Mouse (Mus musculus): ENCODE results near the gene 6330409D20Rik. TPM values are rescaled to one million over a fixed set of nuclear protein-coding genes. Genes with fewer than 3 reads are reported as not detected.

6330409D20Rik gene
- polyA plus RNA-seq, 1 experiment from 2014 or later = 3.4 TPM

GRCm38 (mm10) chr2:32769327-32770085 is 28.7 kb upstream of the 6330409D20Rik start:
- no peak for ATAC-seq (replicated peaks)
- Histone ChIP-seq H3K4me1 (peaks cover 6% of the 10 kb centered on the region; the same call in 1 of the 2 replicates), H3K9ac (no peak overlapping the region), H3K27me3 (replicated peaks) (no peaks in the 10 kb centered on the region), H3K36me3 (replicated peaks) (no peaks in the 10 kb centered on the region), H3K4me2 (no peak overlapping the region), H3K4me3 (no peak overlapping the region), H3K27ac (no peak overlapping the region), H3K9me3 (no peaks in the 10 kb centered on the region)
- 47% methylated on average over 5 of the region's 5 CpGs for WGBS

GRCm38 (mm10) chr2:32768661-32769285 is 28.0 kb upstream of the 6330409D20Rik start:
- Histone ChIP-seq H3K4me3 (no peak overlapping the region), H3K27ac (no peak overlapping the region), H3K36me3 (replicated peaks) (no peaks in the 10 kb centered on the region), H3K9ac (no peak overlapping the region), H3K9me3 (no peaks in the 10 kb centered on the region), H3K27me3 (replicated peaks) (no peaks in the 10 kb centered on the region), H3K4me2 (no peak overlapping the region), H3K4me1 (peaks cover 6% of the 10 kb centered on the region; the same call in 1 of the 2 replicates)
- no peak for ATAC-seq (replicated peaks)
- 54% methylated on average over 19 of the region's 19 CpGs for WGBS

GRCm38 (mm10) chr2:32767241-32767640 is 26.4 kb upstream of the 6330409D20Rik start:
- Histone ChIP-seq H3K4me1 (peaks cover 6% of the 10 kb centered on the region; the same call in 1 of the 2 replicates), H3K27ac (no peak overlapping the region), H3K4me3 (no peak overlapping the region), H3K9me3 (no peaks in the 10 kb centered on the region), H3K9ac (no peak overlapping the region), H3K27me3 (replicated peaks) (no peaks in the 10 kb centered on the region), H3K4me2 (no peak overlapping the region), H3K36me3 (replicated peaks) (0 out of 2 replicates have a peak, but pooled peaks cover 5% of the 10 kb centered on the region)
- 65% methylated on average over 12 of the region's 12 CpGs for WGBS
- ATAC-seq (replicated peaks) = no peak

DNA sequence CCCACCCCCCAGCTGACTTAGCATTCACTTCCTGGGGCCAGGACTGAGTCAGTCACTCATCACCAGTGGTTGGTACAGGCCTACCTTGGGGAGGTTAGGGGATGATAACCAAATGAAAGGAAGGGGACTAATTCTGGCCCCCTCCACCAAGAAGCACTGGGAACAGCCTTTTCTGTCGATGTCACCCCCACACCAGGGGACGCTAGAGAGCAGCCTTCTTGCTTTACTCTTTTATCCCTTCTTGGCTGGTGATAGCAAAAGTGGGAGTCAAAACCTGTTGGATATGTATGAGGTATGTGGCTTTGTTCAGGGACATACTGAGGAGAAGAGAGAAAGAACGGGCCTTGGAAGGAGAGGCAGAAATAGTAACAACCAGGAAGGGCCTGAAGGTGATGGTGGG is 22.5 kb upstream of the 6330409D20Rik start:
- Histone ChIP-seq H3K4me1 (peaks cover 4% of the 10 kb centered on the region; the same call in 1 of the 2 replicates), H3K27me3 (replicated peaks) (no peaks in the 10 kb centered on the region), H3K4me3 (no peak overlapping the region), H3K9ac (no peak overlapping the region), H3K36me3 (replicated peaks) (peaks cover 22% of the 10 kb centered on the region; the same call in 1 of the 2 replicates), H3K4me2 (no peak overlapping the region), H3K9me3 (no peaks in the 10 kb centered on the region), H3K27ac (no peak overlapping the region)
- 88% methylated on average over 3 of the region's 3 CpGs for WGBS
- no peak for ATAC-seq (replicated peaks)

DNA sequence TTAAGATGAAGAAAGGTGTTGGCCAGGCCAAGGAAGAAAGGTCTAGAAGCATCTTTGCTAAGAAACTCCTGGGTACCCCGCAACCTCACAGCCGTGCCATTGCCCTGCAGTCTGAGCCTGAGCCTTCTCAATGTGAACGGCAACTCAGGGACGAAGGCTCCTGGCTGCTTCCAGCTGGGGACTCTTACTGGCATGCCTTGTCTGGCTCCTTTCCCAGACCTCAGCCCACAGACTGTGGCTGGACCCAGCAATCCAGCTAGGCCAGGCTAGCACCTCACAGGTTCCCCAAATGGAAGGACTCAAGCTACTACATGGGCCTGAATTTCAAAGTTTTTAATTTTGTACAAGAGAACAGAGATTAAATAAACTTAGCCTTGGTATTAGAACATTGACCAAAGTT is 21.0 kb upstream of the 6330409D20Rik start:
- no peak overlapping the region for H3K9ac ChIP-seq
- no peak overlapping the region for H3K4me3 ChIP-seq
- H3K4me1 ChIP-seq = peaks cover 12% of the 10 kb centered on the region
- H3K9me3 ChIP-seq = no peaks in the 10 kb centered on the region
- no peak overlapping the region for H3K4me2 ChIP-seq
- peaks cover 22% of the 10 kb centered on the region; the same call in 1 of the 2 replicates for H3K36me3 ChIP-seq (replicated peaks)
- no peak overlapping the region for H3K27ac ChIP-seq
- no peak for ATAC-seq (replicated peaks)
- H3K27me3 ChIP-seq (replicated peaks) = no peaks in the 10 kb centered on the region
- WGBS = 84% methylated on average over 4 of the region's 4 CpGs

GRCm38 (mm10) chr2:32761361-32761760 is 20.5 kb upstream of the 6330409D20Rik start:
- H3K4me2 ChIP-seq = no peak overlapping the region
- H3K4me1 ChIP-seq = peaks cover 15% of the 10 kb centered on the region
- no peaks in the 10 kb centered on the region for H3K9me3 ChIP-seq
- ATAC-seq (replicated peaks) = no peak
- H3K9ac ChIP-seq = no peak overlapping the region
- no peak overlapping the region for H3K27ac ChIP-seq
- H3K4me3 ChIP-seq = no peak overlapping the region
- no peaks in the 10 kb centered on the region for H3K27me3 ChIP-seq (replicated peaks)
- H3K36me3 ChIP-seq (replicated peaks) = peaks cover 22% of the 10 kb centered on the region; the same call in 1 of the 2 replicates
- 93% methylated on average over 14 of the region's 14 CpGs for WGBS

DNA sequence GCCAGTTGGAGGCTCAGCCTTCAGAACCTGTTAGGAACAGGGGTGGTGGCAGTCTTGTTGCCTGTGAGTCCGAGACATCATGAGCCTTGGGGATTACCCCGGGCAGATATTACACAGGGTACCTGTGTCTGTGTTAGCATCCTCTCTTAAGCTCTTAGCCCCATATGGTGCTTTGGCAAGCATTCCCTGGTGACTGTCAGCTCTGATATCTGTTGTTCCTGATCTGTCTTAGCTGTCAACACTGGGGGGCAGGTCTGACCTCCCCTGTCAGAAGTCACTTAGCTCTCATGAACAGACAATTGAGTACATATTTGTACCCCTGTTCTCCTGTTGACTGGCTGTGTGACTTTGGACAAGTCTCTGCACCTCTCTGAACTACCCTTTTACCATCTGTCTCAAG is 18.2 kb upstream of the 6330409D20Rik start:
- peaks cover 15% of the 10 kb centered on the region for H3K4me1 ChIP-seq
- no peak for ATAC-seq (replicated peaks)
- no peak overlapping the region for H3K4me2 ChIP-seq
- no peaks in the 10 kb centered on the region for H3K27me3 ChIP-seq (replicated peaks)
- H3K27ac ChIP-seq = no peak overlapping the region
- H3K9me3 ChIP-seq = no peaks in the 10 kb centered on the region
- peaks cover 28% of the 10 kb centered on the region; the same call in 1 of the 2 replicates for H3K36me3 ChIP-seq (replicated peaks)
- 84% methylated on average over 2 of the region's 2 CpGs for WGBS
- no peak overlapping the region for H3K4me3 ChIP-seq
- no peak overlapping the region; the same call in 1 of the 2 replicates for H3K9ac ChIP-seq

DNA sequence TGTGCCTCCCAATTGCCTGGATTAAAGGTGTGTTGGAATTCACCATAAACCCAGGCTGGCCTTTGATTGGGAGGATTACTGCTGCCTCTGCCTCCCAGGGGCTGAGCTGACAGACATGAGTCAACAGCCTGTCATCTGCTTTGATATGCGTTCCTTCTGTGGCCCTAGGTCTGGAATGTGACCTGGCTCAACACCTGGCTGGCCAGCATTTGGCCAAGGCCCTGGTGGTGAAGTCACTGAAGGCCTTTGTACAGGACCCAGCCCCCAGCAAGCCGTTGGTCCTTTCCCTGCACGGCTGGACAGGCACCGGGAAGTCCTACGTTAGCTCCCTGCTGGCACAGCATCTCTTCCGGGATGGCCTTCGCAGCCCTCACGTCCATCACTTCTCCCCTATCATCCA is 17.7 kb upstream of the 6330409D20Rik start:
- Histone ChIP-seq H3K9ac (no peak overlapping the region; the same call in 1 of the 2 replicates), H3K4me3 (no peak overlapping the region), H3K36me3 (replicated peaks) (peaks cover 28% of the 10 kb centered on the region; the same call in 1 of the 2 replicates), H3K4me2 (no peak overlapping the region), H3K4me1 (peaks cover 15% of the 10 kb centered on the region), H3K27ac (no peak overlapping the region), H3K9me3 (no peaks in the 10 kb centered on the region), H3K27me3 (replicated peaks) (no peaks in the 10 kb centered on the region)
- ATAC-seq (replicated peaks) = no peak
- WGBS = 84% methylated on average over 8 of the region's 8 CpGs

DNA sequence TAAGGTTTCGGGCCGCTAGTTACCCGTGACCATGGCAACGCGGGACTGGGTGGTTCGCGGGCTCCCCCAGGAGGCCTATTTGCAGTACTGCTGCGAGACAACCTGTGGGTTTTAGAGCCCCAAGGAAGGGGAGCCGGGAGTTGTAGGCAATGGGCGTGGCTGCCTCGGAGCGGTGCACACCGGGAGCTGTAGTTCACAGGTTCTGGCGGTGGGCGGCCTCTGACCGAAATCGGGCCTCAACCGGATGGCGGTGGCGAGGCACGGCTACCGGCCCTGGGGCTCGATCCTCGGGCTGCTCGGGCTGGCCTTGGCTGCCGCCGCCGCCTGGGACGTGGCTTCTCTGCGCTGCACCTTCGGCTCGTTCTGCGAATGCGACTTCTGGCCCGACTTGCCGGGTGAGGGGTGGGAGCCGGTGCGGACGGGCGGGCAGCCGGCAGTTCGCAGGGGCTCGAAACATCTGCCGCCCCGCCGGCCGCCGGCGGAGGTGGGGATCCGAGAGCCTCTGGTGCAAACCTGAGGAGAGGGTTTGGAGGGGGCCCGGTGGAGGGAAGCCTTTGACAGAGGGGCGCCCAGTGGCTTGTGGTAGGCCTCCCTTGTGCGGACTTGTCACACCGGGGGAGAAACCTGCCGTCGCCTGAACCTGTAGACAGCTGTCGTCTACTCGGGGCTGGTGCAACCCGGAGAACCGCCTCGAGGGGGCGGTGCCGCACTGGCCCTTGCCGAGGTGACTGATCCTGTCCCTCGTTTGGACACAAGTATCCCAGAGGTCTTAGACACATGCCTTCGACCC is 16.4 kb upstream of the 6330409D20Rik start, which contains the start of gene Tor2a:
Tor2a (plus strand) TSS at position 179 of the 790 bp plus-strand sequence.
- Histone ChIP-seq H3K4me1 (peaks cover 15% of the 10 kb centered on the region), H3K27me3 (replicated peaks) (no peaks in the 10 kb centered on the region), H3K4me3 (peak within 1 kb of the TSS; percentile 80), H3K9ac (peak within 1 kb of the TSS; percentile 92), H3K27ac (peak within 1 kb of the TSS; percentile 93), H3K36me3 (replicated peaks) (peaks cover 27% of the 10 kb centered on the region; the same call in 1 of the 2 replicates), H3K4me2 (peak within 1 kb of the TSS; percentile 56), H3K9me3 (no peaks in the 10 kb centered on the region)
- WGBS = under 1% methylated on average over 66 of the region's 66 CpGs
- ATAC-seq (replicated peaks) = peak; percentile 94

GRCm38 (mm10) chr2:32756674-32757055 is 15.8 kb upstream of the 6330409D20Rik start:
- H3K27ac ChIP-seq = peak overlapping the region; percentile 3; the same call in 1 of the 2 replicates
- H3K4me2 ChIP-seq = peak overlapping the region; percentile 56; the same call in 1 of the 2 replicates
- peak; percentile 43 for ATAC-seq (replicated peaks)
- H3K4me1 ChIP-seq = peaks cover 18% of the 10 kb centered on the region
- H3K9ac ChIP-seq = no peak overlapping the region
- H3K36me3 ChIP-seq (replicated peaks) = peaks cover 22% of the 10 kb centered on the region; the same call in 1 of the 2 replicates
- WGBS = 30% methylated on average over 6 of the region's 6 CpGs
- no peaks in the 10 kb centered on the region for H3K27me3 ChIP-seq (replicated peaks)
- no peaks in the 10 kb centered on the region for H3K9me3 ChIP-seq
- H3K4me3 ChIP-seq = peak overlapping the region; percentile 80

DNA sequence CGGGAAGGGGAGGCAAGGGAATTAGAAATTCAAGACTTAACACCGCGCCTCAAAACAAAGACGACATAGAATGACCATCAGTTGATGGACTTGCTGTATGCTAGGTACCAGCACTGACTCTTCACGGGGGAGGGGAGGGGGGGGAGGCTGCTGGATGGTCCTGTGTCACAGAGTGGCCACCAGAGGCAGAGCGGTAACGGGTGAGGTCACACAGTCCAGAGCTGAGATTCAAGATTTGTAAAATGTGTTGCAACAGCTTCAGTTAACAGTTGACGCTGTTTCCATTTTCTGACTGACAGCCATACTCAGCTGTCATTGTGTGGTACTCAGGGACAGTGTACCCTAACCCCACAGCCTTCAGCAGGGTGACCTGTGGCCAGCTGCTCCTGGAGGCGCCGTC is 11.4 kb upstream of the 6330409D20Rik start:
- no peaks in the 10 kb centered on the region for H3K9me3 ChIP-seq
- H3K36me3 ChIP-seq (replicated peaks) = peaks cover 20% of the 10 kb centered on the region; the same call in 1 of the 2 replicates
- ATAC-seq (replicated peaks) = no peak
- H3K27me3 ChIP-seq (replicated peaks) = no peaks in the 10 kb centered on the region
- peaks cover 22% of the 10 kb centered on the region for H3K4me1 ChIP-seq
- H3K9ac ChIP-seq = no peak overlapping the region
- H3K4me2 ChIP-seq = no peak overlapping the region
- 63% methylated on average over 10 of the region's 10 CpGs for WGBS
- H3K4me3 ChIP-seq = no peak overlapping the region
- H3K27ac ChIP-seq = no peak overlapping the region

- Histone ChIP-seq H3K9ac (peak overlapping the region; percentile 2; the same call in 1 of the 2 replicates), H3K36me3 (replicated peaks) (peaks cover 25% of the 10 kb centered on the region; the same call in 1 of the 2 replicates), H3K4me3 (peak overlapping the region; percentile 25), H3K4me2 (peak overlapping the region; percentile 47), H3K4me1 (peaks cover 20% of the 10 kb centered on the region), H3K27ac (peak overlapping the region; percentile 64), H3K27me3 (replicated peaks) (no peaks in the 10 kb centered on the region), H3K9me3 (no peaks in the 10 kb centered on the region)
- ATAC-seq (replicated peaks) = no peak
- WGBS = 15% methylated on average over 9 of the region's 10 CpGs
Observed at GRCm38 (mm10) chr2:32751665-32752033, 10.8 kb upstream of the 6330409D20Rik start.
